Mouse (Mus musculus) embryonic facial prominence, embryonic 11.5 days (tissue): Measurements from ENCODE around the gene Grin3a. TPM values are rescaled to one million over a fixed set of nuclear protein-coding genes. Genes with fewer than 3 reads are reported as not detected.
"Not testable (repeated sequence)": the region's sequence is repeated elsewhere in the genome, so short reads cannot be mapped to it uniquely, and the experiment has no call there.

Source experiments
- ATAC-seq: fragments of 200-750 bp; cut with Nextera tagmentation; replicated peaks from 2 replicates; pipeline ENCODE4 v1.8.0; 2017; ENCODE audit warnings: low read depth; ENCODE audit not compliant: insufficient number of reproducible peaks, low FRiP score, low TSS enrichment
- DNase-seq: peaks from one replicate; pipeline ENCODE4 v3.0.0-alpha.2; 2015; ENCODE audit warnings: low spot score
- H3K27ac ChIP-seq: fragments of 300-500 bp; sonication (generic); replicated peaks from 2 replicates; pipeline ENCODE4 v1.5.1; 2014; ENCODE audit warnings: mild to moderate bottlenecking, low read depth, low read length, control low read depth
- H3K27me3 ChIP-seq: fragments of 300-500 bp; sonication (generic); 2 replicates; pipeline ENCODE4 v1.6.1; 2014; ENCODE audit warnings: mild to moderate bottlenecking, low read length, moderate library complexity, mixed read lengths; ENCODE audit not compliant: control insufficient read depth, insufficient read depth
- H3K36me3 ChIP-seq: fragments of 300-500 bp; sonication (generic); replicated peaks from 2 replicates; pipeline ENCODE4 v1.6.1; 2014; ENCODE audit warnings: low read depth, mild to moderate bottlenecking, low read length, moderate library complexity, mixed read lengths; ENCODE audit not compliant: control insufficient read depth, insufficient read depth
- H3K4me1 ChIP-seq: fragments of 300-500 bp; sonication (generic); 2 replicates; pipeline ENCODE4 v1.6.1; 2014; ENCODE audit warnings: low read length, mixed read lengths; ENCODE audit not compliant: control insufficient read depth, insufficient read depth
- H3K4me2 ChIP-seq: fragments of 300-500 bp; sonication (generic); 2 replicates; pipeline ENCODE4 v1.6.1; 2014; ENCODE audit warnings: low read depth, mild to moderate bottlenecking, control low read depth, low read length, moderate library complexity
- H3K4me3 ChIP-seq: fragments of 300-500 bp; sonication (generic); 2 replicates; pipeline ENCODE4 v1.5.1; 2014; ENCODE audit warnings: low read depth, low read length, control low read depth
- H3K9ac ChIP-seq: fragments of 300-500 bp; sonication (generic); replicated peaks from 2 replicates; pipeline ENCODE4 v1.6.1; 2014; ENCODE audit warnings: mild to moderate bottlenecking, control low read depth, low read length
- H3K9me3 ChIP-seq: fragments of 300-500 bp; sonication (generic); replicated peaks from 2 replicates; pipeline ENCODE4 v1.6.1; 2016; ENCODE audit warnings: mild to moderate bottlenecking, low read length, inconsistent platforms, mixed read lengths; ENCODE audit not compliant: control insufficient read depth
- WGBS: fragments of 180-500 bp; shearing (Covaris S2); extraction: QIAGEN DNeasy Blood & Tissue Kit; methylation state at CpG from one replicate; pipeline ENCODE4 v1.1.7; 2014; 5-methylcytosine and 5-hydroxymethylcytosine counted together
- polyA plus RNA-seq: library from polyadenylated mRNA; unstranded; fragments of >200 nt; fragmentation: Nextera tagmentation; extraction: Ambion mirVana; gene quantifications from 2 replicates; pipeline ENCODE4 v1.2.1, GENCODE M21; 2014

Gene Grin3a
- polyA plus RNA-seq, 1 experiment from 2014 or later, result 1.1 TPM

GRCm38 (mm10) chr4:49628941-49629340 is 216.6 kb downstream of the Grin3a start:
- WGBS, result 74% methylated on average over 5 of the region's 5 CpGs
- ATAC-seq, result no peak

GRCm38 (mm10) chr4:49626973-49627372 is 218.6 kb downstream of the Grin3a start:
- Histone ChIP-seq H3K9ac (no peak overlapping the region), H3K4me1 (no peaks in the 10 kb centered on the region)
- 6% methylated on average over 3 of the region's 3 CpGs for WGBS

More at GRCm38 (mm10) chr4:49628941-49629340, 216.6 kb downstream of the Grin3a start:
- Histone ChIP-seq H3K27ac (no peak overlapping the region), H3K4me1 (no peaks in the 10 kb centered on the region), H3K36me3 (no peaks in the 10 kb centered on the region), H3K9ac (no peak overlapping the region), H3K4me3 (no peak overlapping the region), H3K4me2 (no peak overlapping the region), H3K9me3 (no peaks in the 10 kb centered on the region), H3K27me3 (no peaks in the 10 kb centered on the region)
- no peak for DNase-seq

GRCm38 (mm10) chr4:49624969-49625368 is 220.6 kb downstream of the Grin3a start:
- not testable (repeated sequence) for ATAC-seq

More at GRCm38 (mm10) chr4:49626973-49627372, 218.6 kb downstream of the Grin3a start:
- Histone ChIP-seq H3K4me2 (no peak overlapping the region), H3K4me3 (no peak overlapping the region), H3K36me3 (no peaks in the 10 kb centered on the region), H3K27ac (no peak overlapping the region), H3K9me3 (no peaks in the 10 kb centered on the region), H3K27me3 (no peaks in the 10 kb centered on the region)
- DNase-seq (peak; percentile 85), ATAC-seq (no peak)

GRCm38 (mm10) chr4:49623916-49624315 is 221.6 kb downstream of the Grin3a start:
- no peaks in the 10 kb centered on the region for H3K4me1 ChIP-seq
- H3K9me3 ChIP-seq, result no peaks in the 10 kb centered on the region
- H3K36me3 ChIP-seq, result no peaks in the 10 kb centered on the region
- DNase-seq (no peak), ATAC-seq (no peak)
- no peak overlapping the region for H3K9ac ChIP-seq
- 87% methylated on average over 4 of the region's 4 CpGs for WGBS
- H3K4me2 ChIP-seq, result no peak overlapping the region
- H3K27ac ChIP-seq, result no peak overlapping the region
- H3K4me3 ChIP-seq, result no peak overlapping the region
- no peaks in the 10 kb centered on the region for H3K27me3 ChIP-seq

More at GRCm38 (mm10) chr4:49624969-49625368, 220.6 kb downstream of the Grin3a start:
- H3K4me1 ChIP-seq, H3K4me2 ChIP-seq, H3K27me3 ChIP-seq, DNase-seq, H3K9ac ChIP-seq, H3K36me3 ChIP-seq, H3K4me3 ChIP-seq, H3K9me3 ChIP-seq, H3K27ac ChIP-seq: not testable (repeated sequence)
- WGBS, result 86% methylated on average over 4 of the region's 4 CpGs

- Histone ChIP-seq H3K27me3 (no peaks in the 10 kb centered on the region), H3K4me1 (no peaks in the 10 kb centered on the region), H3K4me3 (no peak overlapping the region), H3K4me2 (no peak overlapping the region), H3K9me3 (no peaks in the 10 kb centered on the region), H3K27ac (no peak overlapping the region), H3K9ac (no peak overlapping the region), H3K36me3 (no peaks in the 10 kb centered on the region)
- 76% methylated on average over 2 of the region's 2 CpGs for WGBS
- peak; percentile 25 for DNase-seq
- ATAC-seq, result no peak
Measured at GRCm38 (mm10) chr4:49622272-49622671, 223.3 kb downstream of the Grin3a start.

GRCm38 (mm10) chr4:49619861-49620260 is 225.7 kb downstream of the Grin3a start:
- not testable (repeated sequence) for H3K27ac ChIP-seq, H3K27me3 ChIP-seq, H3K9me3 ChIP-seq, H3K9ac ChIP-seq, DNase-seq, H3K4me2 ChIP-seq, H3K4me1 ChIP-seq, H3K36me3 ChIP-seq, H3K4me3 ChIP-seq, ATAC-seq
- 93% methylated on average over 7 of the region's 7 CpGs for WGBS

GRCm38 (mm10) chr4:49616924-49617323 is 228.6 kb downstream of the Grin3a start:
- no peaks in the 10 kb centered on the region for H3K36me3 ChIP-seq
- no peak overlapping the region for H3K27ac ChIP-seq
- H3K4me2 ChIP-seq, result no peak overlapping the region
- no peak overlapping the region for H3K4me3 ChIP-seq
- ATAC-seq, result no peak
- no peaks in the 10 kb centered on the region for H3K27me3 ChIP-seq
- DNase-seq, result no peak
- 92% methylated on average over 10 of the region's 10 CpGs for WGBS
- no peaks in the 10 kb centered on the region for H3K9me3 ChIP-seq
- H3K4me1 ChIP-seq, result no peaks in the 10 kb centered on the region
- no peak overlapping the region for H3K9ac ChIP-seq
